Mouse (Mus musculus) embryonic fibroblast, embryonic 13.5 days (primary cell): ENCODE measurements at regions not wholly inside any gene's neighbourhood (a gene's known extent, or its start where the extent isn't known, plus 50 kb on each side); places are given as distances from the start of the nearest gene placed in this dataset.

Source experiments
- CTCF ChIP-seq: IDR thresholded peaks from 2 replicates; pipeline ENCODE4 v1.5.1; 2011; ENCODE audit warnings: mild to moderate bottlenecking, control low read depth, low read length, moderate library complexity, borderline replicate concordance; ENCODE audit not compliant: insufficient read depth
- POLR2A ChIP-seq: IDR thresholded peaks from 2 replicates; pipeline ENCODE4 v1.6.1; 2011; ENCODE audit warnings: low read depth, mild to moderate bottlenecking, control low read depth, low read length, moderate library complexity

- TF ChIP-seq CTCF (no peak), POLR2A (no peak)
Measured at GRCm38 (mm10) chr15:36901350-36901749, 106.2 kb downstream of the Zfp706 start.
